Mouse (Mus musculus) large intestine, adult 2 months (tissue): ENCODE measurements at regions not wholly inside any gene's neighbourhood (a gene's known extent, or its start where the extent isn't known, plus 50 kb on each side); places are given as distances from the start of the nearest gene placed in this dataset.

Experiments
- DNase-seq: peaks from one replicate; pipeline ENCODE4 v3.0.0-alpha.2; 2012; ENCODE audit warnings: low read depth, low spot score
- WGBS: fragments of 180-500 bp; shearing (Covaris S2); methylation state at CpG from one replicate; pipeline ENCODE4 v1.1.7; 2018; 5-methylcytosine and 5-hydroxymethylcytosine counted together

- 30% methylated on average over 4 of the region's 4 CpGs for WGBS
- no peak for DNase-seq
These were observed 460.9 kb downstream of the Epha4 start for GRCm38 (mm10) chr1:77053837-77054540.

- 91% methylated on average over 3 of the region's 3 CpGs for WGBS
- no peak for DNase-seq
These were observed 452.4 kb downstream of the Epha4 start for GRCm38 (mm10) chr1:77062468-77062867.

GRCm38 (mm10) chr1:77073071-77073470 is 441.8 kb downstream of the Epha4 start:
- DNase-seq = no peak
- 68% methylated on average over 1 of the region's 1 CpGs for WGBS

GRCm38 (mm10) chr1:77074926-77075885 is 439.7 kb downstream of the Epha4 start:
- WGBS = 82% methylated on average over 13 of the region's 13 CpGs
- DNase-seq = no peak

DNA sequence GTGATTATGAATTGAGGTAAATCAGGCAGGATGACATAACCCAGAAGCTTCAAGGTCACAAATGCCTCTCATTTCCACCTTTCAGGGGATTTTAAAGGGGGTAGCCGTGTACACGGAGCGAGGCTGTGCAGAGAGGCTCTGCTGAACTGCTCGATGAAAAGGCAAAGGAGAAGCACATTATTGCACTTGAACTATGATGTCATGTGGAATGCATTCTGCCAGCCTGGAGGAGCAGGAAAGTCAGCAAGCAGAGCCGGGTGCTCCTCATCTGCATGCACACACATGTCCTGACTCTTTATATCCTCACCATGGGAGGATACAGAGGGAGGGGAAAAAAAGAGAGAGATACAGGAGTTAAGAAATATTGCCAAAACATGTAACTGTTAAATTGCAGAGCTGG is 434.1 kb downstream of the Epha4 start:
- DNase-seq = no peak
- 58% methylated on average over 5 of the region's 5 CpGs for WGBS

GRCm38 (mm10) chr1:77081660-77082059 is 433.2 kb downstream of the Epha4 start:
- DNase-seq = no peak
- WGBS = 72% methylated on average over 7 of the region's 7 CpGs

- DNase-seq = no peak
- 46% methylated on average over 3 of the region's 3 CpGs for WGBS
These were observed 432.5 kb downstream of the Epha4 start for GRCm38 (mm10) chr1:77082410-77082809.

DNA sequence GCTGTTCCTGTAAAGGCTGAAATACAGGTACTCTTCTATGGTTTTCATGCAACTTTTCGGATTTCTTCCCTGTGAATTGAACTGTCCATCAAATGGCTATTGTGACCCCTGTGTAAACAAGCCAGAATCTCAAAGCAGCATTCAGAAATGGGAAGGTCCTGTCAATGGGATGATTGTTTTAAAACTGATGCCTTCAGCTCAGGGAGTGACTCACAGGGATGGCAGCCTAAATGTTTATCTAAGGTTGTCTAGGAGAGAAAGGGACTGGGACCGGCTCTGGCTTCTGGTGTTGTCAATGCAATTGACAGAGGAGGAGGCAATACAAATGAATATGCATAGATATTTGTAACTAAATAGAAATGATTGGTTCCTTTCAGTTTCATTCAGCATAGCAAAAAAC is 421.3 kb downstream of the Epha4 start:
- 45% methylated on average over 2 of the region's 2 CpGs for WGBS
- no peak for DNase-seq

- no peak for DNase-seq
- WGBS = 71% methylated on average over 12 of the region's 12 CpGs
These were observed 413.1 kb downstream of the Epha4 start for GRCm38 (mm10) chr1:77101726-77102272.

- 89% methylated on average over 13 of the region's 13 CpGs for WGBS
- no peak for DNase-seq
These were observed 412.3 kb downstream of the Epha4 start for GRCm38 (mm10) chr1:77102421-77103133.

DNA sequence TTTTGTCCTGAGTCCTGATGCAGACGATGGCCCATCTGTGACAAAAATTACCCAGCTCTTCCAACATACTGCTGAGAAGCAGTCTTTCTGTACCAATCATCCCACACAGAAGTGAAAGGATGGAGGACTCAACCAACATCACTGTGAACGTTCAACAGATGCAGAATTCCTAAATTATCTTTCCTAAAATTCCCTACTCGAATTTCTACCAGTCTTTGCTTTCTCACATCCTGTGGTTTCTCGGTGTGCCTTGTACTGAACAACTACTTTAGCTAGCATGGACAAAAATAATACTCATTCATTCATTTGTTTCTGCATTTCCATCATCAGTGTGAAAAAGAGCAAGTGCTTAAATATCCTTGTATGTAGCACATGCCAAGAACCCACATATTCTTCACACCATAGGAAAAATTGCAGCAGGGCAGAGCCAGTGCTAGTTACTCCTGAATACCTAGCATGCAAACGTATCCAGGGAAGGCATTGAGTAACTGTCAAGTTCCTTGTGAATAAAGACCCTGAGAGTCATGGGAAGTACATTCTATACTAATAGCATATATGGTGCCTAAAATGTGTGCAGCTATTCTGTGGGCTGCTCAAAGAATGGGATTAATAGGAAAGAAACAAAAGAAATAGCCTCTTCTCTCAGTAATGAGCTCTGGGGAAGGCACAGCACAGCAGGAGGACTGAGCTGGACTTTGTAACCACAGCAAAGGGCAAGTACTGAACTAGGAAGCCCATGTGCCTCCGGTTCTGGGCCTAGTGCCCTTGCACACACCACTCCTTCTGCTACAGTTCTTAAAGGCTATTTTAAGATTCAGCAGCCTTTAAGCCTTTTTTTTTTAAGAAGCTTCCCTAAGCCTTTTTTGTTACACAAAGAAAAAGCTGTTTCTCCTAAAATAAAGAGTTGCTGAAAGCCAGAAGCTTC is 404.8 kb downstream of the Epha4 start:
- no peak for DNase-seq
- WGBS = 78% methylated on average over 6 of the region's 6 CpGs

GRCm38 (mm10) chr1:77128411-77128810 is 386.5 kb downstream of the Epha4 start:
- DNase-seq = no peak
- WGBS = 41% methylated on average over 3 of the region's 3 CpGs

GRCm38 (mm10) chr1:77137663-77138062 is 377.2 kb downstream of the Epha4 start:
- WGBS = 61% methylated on average over 6 of the region's 6 CpGs
- DNase-seq = no peak

- whole genome bisulfite sequencing = 85% methylated on average over 7 of the region's 7 CpGs
- no peak for DNase-seq
These were observed 374.0 kb downstream of the Epha4 start for GRCm38 (mm10) chr1:77140906-77141305.

DNA sequence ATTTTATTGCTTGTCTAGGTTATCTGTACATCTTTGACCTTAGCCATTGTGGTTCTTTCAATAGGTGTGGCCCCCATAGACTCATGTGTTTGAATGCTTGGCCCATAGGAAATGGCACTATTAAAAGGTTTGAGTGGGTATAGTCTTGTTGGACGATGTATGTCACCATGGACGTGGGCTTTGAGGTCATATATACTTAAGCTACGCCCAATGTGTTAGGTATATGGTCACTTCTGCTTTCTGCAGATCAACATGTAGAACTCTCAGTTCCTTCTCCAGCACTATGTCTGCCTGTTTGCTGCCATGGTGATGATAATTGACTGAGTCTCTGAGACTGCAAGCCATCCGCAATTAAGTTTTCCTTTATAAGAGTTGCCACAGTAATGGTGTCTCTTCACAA is 366.8 kb downstream of the Epha4 start:
- WGBS = 85% methylated on average over 4 of the region's 4 CpGs

DNA sequence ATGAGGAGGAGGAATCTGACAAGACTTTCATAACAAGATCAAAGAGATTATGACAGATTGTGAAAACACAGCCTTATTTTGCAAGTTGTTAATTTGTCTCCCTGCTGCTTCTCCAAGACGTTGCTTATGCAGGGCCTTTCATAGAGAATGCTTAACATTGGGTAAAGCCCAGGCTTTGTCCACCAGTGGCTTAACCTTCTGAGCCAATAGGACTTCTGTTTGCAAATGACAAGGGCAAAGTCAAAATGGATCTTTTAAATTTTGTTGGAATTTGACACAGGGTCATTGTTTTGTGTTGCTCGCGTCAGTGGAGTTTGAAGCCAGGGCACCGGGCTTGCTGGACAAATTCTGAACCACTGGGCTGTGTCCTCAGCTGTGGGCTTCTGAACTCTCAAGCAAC is 346.6 kb downstream of the Epha4 start:
- 93% methylated on average over 4 of the region's 4 CpGs for WGBS

More for the DNA sequence above, 366.8 kb downstream of the Epha4 start:
- no peak for DNase-seq

DNA sequence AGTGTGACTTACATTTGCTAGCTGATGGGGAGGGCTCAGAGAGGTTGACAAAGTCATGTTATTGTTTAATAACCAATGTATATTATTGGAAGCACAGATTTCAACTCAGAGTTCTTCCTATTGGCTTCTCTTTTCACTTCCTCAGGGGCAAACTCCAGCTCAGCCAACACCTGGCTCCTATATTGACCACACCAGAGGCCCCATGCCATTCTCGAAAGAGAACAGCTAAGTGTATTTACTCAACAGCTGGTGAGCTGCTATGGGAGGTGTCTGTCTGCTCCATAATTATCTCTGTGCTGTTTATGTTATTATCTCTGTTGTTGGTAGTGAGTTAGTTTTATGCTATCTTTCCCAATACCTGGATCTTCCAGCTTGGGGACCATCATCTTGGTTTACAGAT is 342.4 kb downstream of the Epha4 start:
- WGBS = 32% methylated on average over 1 of the region's 1 CpGs
- DNase-seq = no peak

More for the DNA sequence above, 346.6 kb downstream of the Epha4 start:
- no peak for DNase-seq

DNA sequence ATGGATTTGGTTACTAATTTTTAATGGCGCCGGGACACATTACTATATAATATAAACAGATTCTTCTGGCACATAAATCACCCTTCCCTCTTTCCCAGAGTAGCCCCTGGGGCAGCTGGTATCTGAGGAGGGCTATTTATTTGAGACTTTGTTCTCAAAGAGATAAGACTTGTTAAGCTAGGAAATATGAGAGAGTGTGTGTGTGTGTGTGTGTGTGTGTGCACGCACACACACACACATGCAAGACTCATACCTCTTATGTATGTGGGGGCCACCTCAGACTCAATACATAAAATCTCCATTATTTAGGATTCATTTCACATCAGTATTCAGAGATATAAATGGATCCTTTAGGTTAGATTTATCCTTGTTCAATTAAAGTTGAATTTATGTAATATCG is 340.1 kb downstream of the Epha4 start:
- 38% methylated on average over 4 of the region's 4 CpGs for WGBS

GRCm38 (mm10) chr1:77175214-77175613 is 339.7 kb downstream of the Epha4 start:
- 40% methylated on average over 3 of the region's 3 CpGs for WGBS
- DNase-seq = no peak

More for the DNA sequence above, 340.1 kb downstream of the Epha4 start:
- no peak for DNase-seq
